Mouse (Mus musculus): ENCODE results near the gene Klhl5. TPM values are rescaled to one million over a fixed set of nuclear protein-coding genes. Genes with fewer than 3 reads are reported as not detected.

Klhl5 gene
- polyA plus RNA-seq (2012; fragmentation: generic; extraction: Trizol): 25.1 TPM

GRCm38 (mm10) chr5:65106876-65107772, at the start of gene Klhl5:
Klhl5 (plus strand) TSS chr5:65107539.
- Histone ChIP-seq H3K4me2 (ENCODE audit: low read depth) (peak within 1 kb of the TSS; percentile 66), H3K4me3 (peak within 1 kb of the TSS; percentile 35), H3ac (ENCODE audit: control insufficient read depth, insufficient read length) (peak within 1 kb of the TSS; percentile 66), H3K36me3 (ENCODE audit: control insufficient read depth, insufficient read depth) (no peaks in the 10 kb centered on the region), H3K79me2 (ENCODE audit: control insufficient read depth, insufficient read depth) (no peaks in the 10 kb centered on the region), H3K27me3 (ENCODE audit: control insufficient read depth, insufficient read depth, insufficient read length) (no peaks in the 10 kb centered on the region)
- TF ChIP-seq REST (IDR thresholded peaks at IDR 0.05; ENCODE audit: insufficient read depth, insufficient read length): no peak
- no peak for TF ChIP-seq USF1 (IDR thresholded peaks at IDR 0.05; ENCODE audit: low read depth)
- peak in 1 of 3 experiments; percentile 50 for TF ChIP-seq MYOD1 (IDR thresholded peaks at IDR 0.05; ENCODE audit: control insufficient read depth in 1 of 3, insufficient read length in 2 of 3, low read depth in 2 of 3)
- TF ChIP-seq CEBPB (IDR thresholded peaks at IDR 0.05; ENCODE audit: insufficient read depth, poor library complexity, severe bottlenecking): no peak
- TF ChIP-seq POLR2AphosphoS2 (IDR thresholded peaks at IDR 0.05; ENCODE audit: insufficient read length, low read depth): peak; percentile 36
- TF ChIP-seq SRF (IDR thresholded peaks at IDR 0.05; ENCODE audit: control insufficient read depth, insufficient read length, low read depth): no peak
- no peak for TF ChIP-seq MAX (IDR thresholded peaks at IDR 0.05; ENCODE audit: low read depth)
- TF ChIP-seq TCF12 (IDR thresholded peaks at IDR 0.05; ENCODE audit: insufficient read depth, poor library complexity, severe bottlenecking): no peak
- no peak for TF ChIP-seq E2F4 (IDR thresholded peaks at IDR 0.05; ENCODE audit: insufficient read depth)
- peak in 1 of 3 experiments; percentile 2 for TF ChIP-seq MYOG (IDR thresholded peaks at IDR 0.05; ENCODE audit: control insufficient read depth in 1 of 3, insufficient read depth in 1 of 3, insufficient read length in 2 of 3, low read depth in 2 of 3)
- TF ChIP-seq POLR2A (IDR thresholded peaks at IDR 0.05; ENCODE audit: insufficient read length, low read depth): peak; percentile 55
- no peak for TF ChIP-seq TCF3 (IDR thresholded peaks at IDR 0.05; ENCODE audit: insufficient read length, low read depth)

DNA sequence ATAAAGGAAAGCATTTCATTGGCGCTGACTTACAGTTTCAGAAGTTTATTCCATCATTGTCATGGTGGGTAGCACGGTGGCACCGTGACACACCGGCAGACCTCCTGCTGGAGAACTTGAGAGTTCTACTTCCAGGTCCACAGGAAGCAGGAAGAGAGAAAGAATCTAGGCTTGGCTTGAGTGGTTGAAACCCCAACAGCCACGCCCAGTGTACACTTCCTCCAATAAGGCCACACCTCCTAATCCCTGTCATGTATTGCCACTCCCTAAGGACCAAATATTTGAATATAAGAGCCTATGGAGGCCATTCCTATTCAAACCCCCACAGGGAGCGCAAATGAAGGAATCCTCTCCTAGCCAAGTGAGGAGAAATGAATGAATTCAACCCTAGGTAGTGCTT, 49.7 kb upstream of the Klhl5 start:
- no peaks in the 10 kb centered on the region for H3K36me3 ChIP-seq (ENCODE audit: control insufficient read depth, insufficient read depth)
- no peak overlapping the region for H3ac ChIP-seq (ENCODE audit: control insufficient read depth, insufficient read length)
- H3K4me3 ChIP-seq: no peak overlapping the region
- no peaks in the 10 kb centered on the region for H3K27me3 ChIP-seq (ENCODE audit: control insufficient read depth, insufficient read depth, insufficient read length)
- no peaks in the 10 kb centered on the region for H3K79me2 ChIP-seq (ENCODE audit: control insufficient read depth, insufficient read depth)
- TF ChIP-seq MYOD1 (IDR thresholded peaks at IDR 0.05; ENCODE audit: control insufficient read depth in 1 of 3, insufficient read length in 2 of 3, low read depth in 2 of 3) (no peak), REST (IDR thresholded peaks at IDR 0.05; ENCODE audit: insufficient read depth, insufficient read length) (no peak), POLR2A (IDR thresholded peaks at IDR 0.05; ENCODE audit: insufficient read length, low read depth) (no peak), SRF (IDR thresholded peaks at IDR 0.05; ENCODE audit: control insufficient read depth, insufficient read length, low read depth) (no peak), TCF3 (IDR thresholded peaks at IDR 0.05; ENCODE audit: insufficient read length, low read depth) (no peak), CEBPB (IDR thresholded peaks at IDR 0.05; ENCODE audit: insufficient read depth, poor library complexity, severe bottlenecking) (no peak), USF1 (IDR thresholded peaks at IDR 0.05; ENCODE audit: low read depth) (no peak), MAX (IDR thresholded peaks at IDR 0.05; ENCODE audit: low read depth) (no peak), POLR2AphosphoS2 (IDR thresholded peaks at IDR 0.05; ENCODE audit: insufficient read length, low read depth) (no peak), MYOG (IDR thresholded peaks at IDR 0.05; ENCODE audit: control insufficient read depth in 1 of 3, insufficient read depth in 1 of 3, insufficient read length in 2 of 3, low read depth in 2 of 3) (no peak), E2F4 (IDR thresholded peaks at IDR 0.05; ENCODE audit: insufficient read depth) (no peak), TCF12 (IDR thresholded peaks at IDR 0.05; ENCODE audit: insufficient read depth, poor library complexity, severe bottlenecking) (no peak)
- H3K4me2 ChIP-seq (ENCODE audit: low read depth): no peak overlapping the region

GRCm38 (mm10) chr5:65059806-65060205, 47.5 kb upstream of the Klhl5 start:
- no peaks in the 10 kb centered on the region for H3K79me2 ChIP-seq (ENCODE audit: control insufficient read depth, insufficient read depth)

DNA sequence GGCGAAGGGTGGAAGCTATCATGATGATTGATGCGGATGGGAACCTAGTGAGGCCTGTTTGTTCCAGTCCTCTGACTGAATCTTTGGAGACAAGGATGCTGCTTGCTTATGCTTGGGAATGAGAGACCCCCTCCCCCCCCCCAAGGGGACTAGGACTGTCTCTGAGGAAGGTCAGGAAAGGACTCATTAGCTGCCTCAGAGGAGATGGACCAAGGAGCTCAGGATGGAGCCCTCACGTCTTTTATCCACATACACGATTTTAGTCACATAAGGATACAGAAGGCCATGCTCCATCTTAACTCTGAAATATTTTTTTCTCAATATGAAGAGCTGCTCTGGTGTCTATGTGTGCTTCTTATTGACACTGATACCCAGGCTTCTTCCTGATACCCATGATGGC, 45.1 kb upstream of the Klhl5 start:
- H3ac ChIP-seq (ENCODE audit: control insufficient read depth, insufficient read length): no peak overlapping the region
- no peaks in the 10 kb centered on the region for H3K36me3 ChIP-seq (ENCODE audit: control insufficient read depth, insufficient read depth)
- no peaks in the 10 kb centered on the region for H3K27me3 ChIP-seq (ENCODE audit: control insufficient read depth, insufficient read depth, insufficient read length)
- no peaks in the 10 kb centered on the region for H3K79me2 ChIP-seq (ENCODE audit: control insufficient read depth, insufficient read depth)
- TF ChIP-seq POLR2A (IDR thresholded peaks at IDR 0.05; ENCODE audit: insufficient read length, low read depth): no peak
- TF ChIP-seq MYOG (IDR thresholded peaks at IDR 0.05; ENCODE audit: control insufficient read depth in 1 of 3, insufficient read depth in 1 of 3, insufficient read length in 2 of 3, low read depth in 2 of 3): no peak
- no peak for TF ChIP-seq TCF3 (IDR thresholded peaks at IDR 0.05; ENCODE audit: insufficient read length, low read depth)
- TF ChIP-seq USF1 (IDR thresholded peaks at IDR 0.05; ENCODE audit: low read depth): no peak
- no peak for TF ChIP-seq MYOD1 (IDR thresholded peaks at IDR 0.05; ENCODE audit: control insufficient read depth in 1 of 3, insufficient read length in 2 of 3, low read depth in 2 of 3)
- TF ChIP-seq POLR2AphosphoS2 (IDR thresholded peaks at IDR 0.05; ENCODE audit: insufficient read length, low read depth): no peak
- TF ChIP-seq SRF (IDR thresholded peaks at IDR 0.05; ENCODE audit: control insufficient read depth, insufficient read length, low read depth): no peak
- no peak for TF ChIP-seq MAX (IDR thresholded peaks at IDR 0.05; ENCODE audit: low read depth)
- TF ChIP-seq REST (IDR thresholded peaks at IDR 0.05; ENCODE audit: insufficient read depth, insufficient read length): no peak
- no peak for TF ChIP-seq CEBPB (IDR thresholded peaks at IDR 0.05; ENCODE audit: insufficient read depth, poor library complexity, severe bottlenecking)
- TF ChIP-seq TCF12 (IDR thresholded peaks at IDR 0.05; ENCODE audit: insufficient read depth, poor library complexity, severe bottlenecking): no peak
- TF ChIP-seq E2F4 (IDR thresholded peaks at IDR 0.05; ENCODE audit: insufficient read depth): no peak
- H3K4me3 ChIP-seq: no peak overlapping the region
- no peak overlapping the region for H3K4me2 ChIP-seq (ENCODE audit: low read depth)

More at GRCm38 (mm10) chr5:65059806-65060205, 47.5 kb upstream of the Klhl5 start:
- Histone ChIP-seq H3ac (ENCODE audit: control insufficient read depth, insufficient read length) (no peak overlapping the region), H3K4me3 (no peak overlapping the region), H3K27me3 (ENCODE audit: control insufficient read depth, insufficient read depth, insufficient read length) (no peaks in the 10 kb centered on the region), H3K4me2 (ENCODE audit: low read depth) (no peak overlapping the region), H3K36me3 (ENCODE audit: control insufficient read depth, insufficient read depth) (no peaks in the 10 kb centered on the region)
- TF ChIP-seq E2F4 (IDR thresholded peaks at IDR 0.05; ENCODE audit: insufficient read depth) (no peak), POLR2AphosphoS2 (IDR thresholded peaks at IDR 0.05; ENCODE audit: insufficient read length, low read depth) (no peak), USF1 (IDR thresholded peaks at IDR 0.05; ENCODE audit: low read depth) (no peak), MYOD1 (IDR thresholded peaks at IDR 0.05; ENCODE audit: control insufficient read depth in 1 of 3, insufficient read length in 2 of 3, low read depth in 2 of 3) (no peak), TCF12 (IDR thresholded peaks at IDR 0.05; ENCODE audit: insufficient read depth, poor library complexity, severe bottlenecking) (no peak), MAX (IDR thresholded peaks at IDR 0.05; ENCODE audit: low read depth) (no peak), MYOG (IDR thresholded peaks at IDR 0.05; ENCODE audit: control insufficient read depth in 1 of 3, insufficient read depth in 1 of 3, insufficient read length in 2 of 3, low read depth in 2 of 3) (no peak), POLR2A (IDR thresholded peaks at IDR 0.05; ENCODE audit: insufficient read length, low read depth) (no peak), REST (IDR thresholded peaks at IDR 0.05; ENCODE audit: insufficient read depth, insufficient read length) (no peak), TCF3 (IDR thresholded peaks at IDR 0.05; ENCODE audit: insufficient read length, low read depth) (no peak), SRF (IDR thresholded peaks at IDR 0.05; ENCODE audit: control insufficient read depth, insufficient read length, low read depth) (no peak), CEBPB (IDR thresholded peaks at IDR 0.05; ENCODE audit: insufficient read depth, poor library complexity, severe bottlenecking) (no peak)
